Mouse (Mus musculus) C2C12 (cell line): ENCODE results near the gene Tmem86a. TPM values are rescaled to one million over a fixed set of nuclear protein-coding genes. Genes with fewer than 3 reads are reported as not detected.

ENCODE experiments used
- H3K27me3 ChIP-seq: one replicate; pipeline ENCODE4 v1.6.1; 2011; ENCODE audit not compliant: control insufficient read depth, insufficient read depth, insufficient read length
- H3K36me3 ChIP-seq: one replicate; pipeline ENCODE4 v1.6.1; 2011; ENCODE audit not compliant: control insufficient read depth, insufficient read depth
- H3K4me3 ChIP-seq: one replicate; pipeline ENCODE4 v1.5.1; 2011; ENCODE audit warnings: mild to moderate bottlenecking, control low read depth; ENCODE audit not compliant: poor library complexity, insufficient read depth, severe bottlenecking
- H3K79me2 ChIP-seq: one replicate; pipeline ENCODE4 v1.6.1; 2011; ENCODE audit not compliant: control insufficient read depth, insufficient read depth
- H3K79me3 ChIP-seq: one replicate; pipeline ENCODE4 v1.6.1; 2011; ENCODE audit warnings: low read depth, control low read depth
- H3ac ChIP-seq: one replicate; pipeline ENCODE3; 2011; ENCODE audit warnings: low read depth; ENCODE audit not compliant: control insufficient read depth, insufficient read length
- CEBPB ChIP-seq: IDR thresholded peaks from one replicate; pipeline ENCODE4 v1.6.1; 2011; ENCODE audit warnings: low read depth, mild to moderate bottlenecking, control low read depth, moderate library complexity
- CTCF ChIP-seq: IDR thresholded peaks from one replicate; pipeline ENCODE4 v1.5.1; 2011; ENCODE audit not compliant: control insufficient read depth, insufficient read depth, insufficient read length
- FOSL1 ChIP-seq: IDR thresholded peaks from one replicate; pipeline ENCODE4 v1.8.0; 2011; ENCODE audit warnings: mild to moderate bottlenecking, low read length; ENCODE audit not compliant: poor library complexity, insufficient read depth, severe bottlenecking
- MAX ChIP-seq: IDR thresholded peaks from one replicate; pipeline ENCODE4 v1.6.1; 2011; ENCODE audit warnings: mild to moderate bottlenecking, control low read depth
- MYOD1 ChIP-seq: IDR thresholded peaks from one replicate; pipeline ENCODE4 v1.6.1; 2011; ENCODE audit warnings: low read depth; ENCODE audit not compliant: control insufficient read depth, insufficient read length
- MYOG ChIP-seq: IDR thresholded peaks from one replicate; pipeline ENCODE4 v1.6.1; 2011; ENCODE audit not compliant: control insufficient read depth, insufficient read length; ENCODE audit errors: extremely low read depth
- USF1 ChIP-seq: IDR thresholded peaks from one replicate; pipeline ENCODE4 v1.6.1; 2011; ENCODE audit warnings: low read depth, mild to moderate bottlenecking, control low read depth, moderate library complexity
- polyA plus RNA-seq: library from polyadenylated mRNA; unstranded; fragments of >200 nt; fragmentation: generic; extraction: Trizol; gene quantifications from one replicate; pipeline ENCODE4 v1.2.1, GENCODE M21; 2012; ENCODE audit warnings: missing spikeins

Gene Tmem86a
- polyA plus RNA-seq, 1 experiment: 6.8 TPM

- no peak overlapping the region for H3K4me3 ChIP-seq
- H3K27me3 ChIP-seq: no peaks in the 10 kb centered on the region
- H3K79me3 ChIP-seq: no peaks in the 10 kb centered on the region
- no peaks in the 10 kb centered on the region for H3K79me2 ChIP-seq
- H3ac ChIP-seq: no peak overlapping the region
- TF ChIP-seq MAX: no peak
- no peak for TF ChIP-seq USF1
- TF ChIP-seq MYOD1: no peak
- TF ChIP-seq CEBPB: no peak
- TF ChIP-seq MYOG: no peak
- no peak for TF ChIP-seq FOSL1
- no peaks in the 10 kb centered on the region for H3K36me3 ChIP-seq
Measured at GRCm38 (mm10) chr7:47056273-47056672, 5.9 kb downstream of the Tmem86a start.

GRCm38 (mm10) chr7:47059339-47059738 lies 8.9 kb downstream of the Tmem86a start:
- Histone ChIP-seq H3K36me3 (no peaks in the 10 kb centered on the region), H3K79me3 (no peaks in the 10 kb centered on the region), H3ac (no peak overlapping the region), H3K4me3 (no peak overlapping the region), H3K27me3 (no peaks in the 10 kb centered on the region), H3K79me2 (no peaks in the 10 kb centered on the region)
- TF ChIP-seq USF1 (no peak), CTCF (no peak), MAX (no peak), MYOD1 (no peak), MYOG (no peak), FOSL1 (no peak), CEBPB (no peak)

- Histone ChIP-seq H3ac (no peak overlapping the region), H3K27me3 (no peaks in the 10 kb centered on the region), H3K36me3 (no peaks in the 10 kb centered on the region), H3K4me3 (no peak overlapping the region), H3K79me2 (no peaks in the 10 kb centered on the region), H3K79me3 (no peaks in the 10 kb centered on the region)
- TF ChIP-seq CTCF (no peak), CEBPB (no peak), MAX (no peak), MYOD1 (no peak), USF1 (no peak), FOSL1 (no peak), MYOG (no peak)
Measured at GRCm38 (mm10) chr7:47061560-47061959, 11.2 kb downstream of the Tmem86a start.

GRCm38 (mm10) chr7:47066942-47067341 lies 16.5 kb downstream of the Tmem86a start:
- Histone ChIP-seq H3K4me3 (no peak overlapping the region), H3K36me3 (no peaks in the 10 kb centered on the region), H3K27me3 (no peaks in the 10 kb centered on the region), H3K79me2 (no peaks in the 10 kb centered on the region), H3ac (no peak overlapping the region), H3K79me3 (no peaks in the 10 kb centered on the region)
- TF ChIP-seq MYOG: no peak

GRCm38 (mm10) chr7:47067879-47068278 lies 17.5 kb downstream of the Tmem86a start:
- no peak overlapping the region for H3ac ChIP-seq
- no peaks in the 10 kb centered on the region for H3K36me3 ChIP-seq
- H3K79me2 ChIP-seq: no peaks in the 10 kb centered on the region
- no peak overlapping the region for H3K4me3 ChIP-seq
- no peaks in the 10 kb centered on the region for H3K27me3 ChIP-seq
- TF ChIP-seq MYOD1 (no peak), CTCF (no peak), CEBPB (no peak), FOSL1 (no peak), USF1 (no peak), MYOG (no peak), MAX (no peak)
- no peaks in the 10 kb centered on the region for H3K79me3 ChIP-seq

GRCm38 (mm10) chr7:47072551-47072950 lies 22.1 kb downstream of the Tmem86a start:
- TF ChIP-seq CEBPB (no peak), CTCF (no peak), USF1 (no peak), MYOD1 (no peak), FOSL1 (no peak), MYOG (no peak), MAX (no peak)
- H3K79me3 ChIP-seq: no peaks in the 10 kb centered on the region
- no peak overlapping the region for H3ac ChIP-seq
- no peak overlapping the region for H3K4me3 ChIP-seq
- H3K27me3 ChIP-seq: no peaks in the 10 kb centered on the region
- H3K79me2 ChIP-seq: no peaks in the 10 kb centered on the region
- no peaks in the 10 kb centered on the region for H3K36me3 ChIP-seq
